Mouse (Mus musculus): ENCODE measurements around the gene Phb2. TPM values are rescaled to one million over a fixed set of nuclear protein-coding genes. Genes with fewer than 3 reads are reported as not detected.

Phb2 gene
- polyA plus RNA-seq, 1 experiment from 2014 or later: 335 TPM

- H3K9ac ChIP-seq (ENCODE audit: low read depth, low read length): no peak overlapping the region
- ATAC-seq (replicated peaks; ENCODE audit: insufficient number of reproducible peaks, low FRiP score, low TSS enrichment): no peak
- no peaks in the 10 kb centered on the region for H3K36me3 ChIP-seq (ENCODE audit: control insufficient read depth, insufficient read depth, low read length)
- H3K9me3 ChIP-seq (replicated peaks; ENCODE audit: control insufficient read depth, low read length): no peaks in the 10 kb centered on the region
- no peaks in the 10 kb centered on the region for H3K27me3 ChIP-seq (ENCODE audit: control insufficient read depth, insufficient read depth, low read length)
- H3K4me1 ChIP-seq (ENCODE audit: control insufficient read depth, insufficient read depth, low read length): peaks cover 6% of the 10 kb centered on the region
- H3K27ac ChIP-seq (ENCODE audit: low read depth, low read length): no peak overlapping the region
- no peak overlapping the region for H3K4me3 ChIP-seq (ENCODE audit: low read depth, low read length)
- no peak overlapping the region for H3K4me2 ChIP-seq
- WGBS (ENCODE audit: insufficient replicate concordance): 72% methylated on average over 8 of the region's 8 CpGs
These were observed 11.4 kb downstream of the Phb2 start for GRCm38 (mm10) chr6:124723541-124723940.

- H3K4me1 ChIP-seq (ENCODE audit: control insufficient read depth, insufficient read depth, low read length): no peaks in the 10 kb centered on the region
These were observed 12.3 kb downstream of the Phb2 start for GRCm38 (mm10) chr6:124724472-124724871.

GRCm38 (mm10) chr6:124728621-124729020 lies 16.5 kb downstream of the Phb2 start:
- Histone ChIP-seq H3K4me2 (no peak overlapping the region), H3K9ac (ENCODE audit: low read depth, low read length) (no peak overlapping the region), H3K27ac (ENCODE audit: low read depth, low read length) (no peak overlapping the region), H3K4me1 (ENCODE audit: control insufficient read depth, insufficient read depth, low read length) (peaks cover 6% of the 10 kb centered on the region; the same call in 1 of the 2 replicates), H3K27me3 (ENCODE audit: control insufficient read depth, insufficient read depth, low read length) (no peaks in the 10 kb centered on the region), H3K9me3 (replicated peaks; ENCODE audit: control insufficient read depth, low read length) (no peaks in the 10 kb centered on the region), H3K36me3 (ENCODE audit: control insufficient read depth, insufficient read depth, low read length) (no peaks in the 10 kb centered on the region), H3K4me3 (ENCODE audit: low read depth, low read length) (no peak overlapping the region)
- ATAC-seq (replicated peaks; ENCODE audit: insufficient number of reproducible peaks, low FRiP score, low TSS enrichment): no peak
- 85% methylated on average over 10 of the region's 10 CpGs for WGBS (ENCODE audit: insufficient replicate concordance)

More at GRCm38 (mm10) chr6:124724472-124724871, 12.3 kb downstream of the Phb2 start:
- ATAC-seq (replicated peaks; ENCODE audit: insufficient number of reproducible peaks, low FRiP score, low TSS enrichment): no peak
- H3K9me3 ChIP-seq (replicated peaks; ENCODE audit: control insufficient read depth, low read length): no peaks in the 10 kb centered on the region
- no peak overlapping the region for H3K27ac ChIP-seq (ENCODE audit: low read depth, low read length)
- no peaks in the 10 kb centered on the region for H3K27me3 ChIP-seq (ENCODE audit: control insufficient read depth, insufficient read depth, low read length)
- H3K9ac ChIP-seq (ENCODE audit: low read depth, low read length): no peak overlapping the region
- H3K4me3 ChIP-seq (ENCODE audit: low read depth, low read length): no peak overlapping the region
- no peaks in the 10 kb centered on the region for H3K36me3 ChIP-seq (ENCODE audit: control insufficient read depth, insufficient read depth, low read length)
- no peak overlapping the region for H3K4me2 ChIP-seq
- WGBS (ENCODE audit: insufficient replicate concordance): 81% methylated on average over 10 of the region's 10 CpGs

- H3K9me3 ChIP-seq (replicated peaks; ENCODE audit: control insufficient read depth, low read length): no peaks in the 10 kb centered on the region
- no peak overlapping the region for H3K4me3 ChIP-seq (ENCODE audit: low read depth, low read length)
- 64% methylated on average over 8 of the region's 8 CpGs for WGBS (ENCODE audit: insufficient replicate concordance)
- no peaks in the 10 kb centered on the region for H3K27me3 ChIP-seq (ENCODE audit: control insufficient read depth, insufficient read depth, low read length)
- H3K9ac ChIP-seq (ENCODE audit: low read depth, low read length): no peak overlapping the region
- H3K27ac ChIP-seq (ENCODE audit: low read depth, low read length): no peak overlapping the region
- no peak overlapping the region for H3K4me2 ChIP-seq
- no peaks in the 10 kb centered on the region for H3K36me3 ChIP-seq (ENCODE audit: control insufficient read depth, insufficient read depth, low read length)
- H3K4me1 ChIP-seq (ENCODE audit: control insufficient read depth, insufficient read depth, low read length): peaks cover 6% of the 10 kb centered on the region; the same call in 1 of the 2 replicates
- no peak for ATAC-seq (replicated peaks; ENCODE audit: insufficient number of reproducible peaks, low FRiP score, low TSS enrichment)
These were observed 17.9 kb downstream of the Phb2 start for GRCm38 (mm10) chr6:124729850-124730705.

- no peak overlapping the region for H3K4me2 ChIP-seq
- 77% methylated on average over 7 of the region's 7 CpGs for WGBS (ENCODE audit: insufficient replicate concordance)
These were observed 18.9 kb downstream of the Phb2 start for GRCm38 (mm10) chr6:124731038-124731437.

GRCm38 (mm10) chr6:124732476-124733370 lies 20.6 kb downstream of the Phb2 start:
- Histone ChIP-seq H3K4me2 (no peak overlapping the region; the same call in 1 of the 2 replicates), H3K36me3 (ENCODE audit: control insufficient read depth, insufficient read depth, low read length) (no peaks in the 10 kb centered on the region), H3K4me3 (ENCODE audit: low read depth, low read length) (no peak overlapping the region), H3K27me3 (ENCODE audit: control insufficient read depth, insufficient read depth, low read length) (no peaks in the 10 kb centered on the region), H3K27ac (ENCODE audit: low read depth, low read length) (no peak overlapping the region), H3K9ac (ENCODE audit: low read depth, low read length) (peak overlapping the region; percentile 34; the same call in 1 of the 2 replicates), H3K9me3 (replicated peaks; ENCODE audit: control insufficient read depth, low read length) (no peaks in the 10 kb centered on the region), H3K4me1 (ENCODE audit: control insufficient read depth, insufficient read depth, low read length) (peaks cover 6% of the 10 kb centered on the region; the same call in 1 of the 2 replicates)
- WGBS (ENCODE audit: insufficient replicate concordance): 52% methylated on average over 19 of the region's 19 CpGs
- ATAC-seq (replicated peaks; ENCODE audit: insufficient number of reproducible peaks, low FRiP score, low TSS enrichment): 0 out of 2 replicates have a peak, but pooled peaks have one; percentile 32

More at GRCm38 (mm10) chr6:124731038-124731437, 18.9 kb downstream of the Phb2 start:
- ATAC-seq (replicated peaks; ENCODE audit: insufficient number of reproducible peaks, low FRiP score, low TSS enrichment): no peak
- Histone ChIP-seq H3K27ac (ENCODE audit: low read depth, low read length) (no peak overlapping the region), H3K4me1 (ENCODE audit: control insufficient read depth, insufficient read depth, low read length) (peaks cover 6% of the 10 kb centered on the region; the same call in 1 of the 2 replicates), H3K4me3 (ENCODE audit: low read depth, low read length) (no peak overlapping the region), H3K9ac (ENCODE audit: low read depth, low read length) (no peak overlapping the region), H3K9me3 (replicated peaks; ENCODE audit: control insufficient read depth, low read length) (no peaks in the 10 kb centered on the region), H3K27me3 (ENCODE audit: control insufficient read depth, insufficient read depth, low read length) (no peaks in the 10 kb centered on the region), H3K36me3 (ENCODE audit: control insufficient read depth, insufficient read depth, low read length) (no peaks in the 10 kb centered on the region)

- Histone ChIP-seq H3K4me2 (no peak overlapping the region), H3K27ac (ENCODE audit: low read depth, low read length) (no peak overlapping the region), H3K27me3 (ENCODE audit: control insufficient read depth, insufficient read depth, low read length) (no peaks in the 10 kb centered on the region), H3K9ac (ENCODE audit: low read depth, low read length) (no peak overlapping the region), H3K9me3 (replicated peaks; ENCODE audit: control insufficient read depth, low read length) (no peaks in the 10 kb centered on the region), H3K36me3 (ENCODE audit: control insufficient read depth, insufficient read depth, low read length) (no peaks in the 10 kb centered on the region; the same call in 1 of the 2 replicates), H3K4me3 (ENCODE audit: low read depth, low read length) (no peak overlapping the region), H3K4me1 (ENCODE audit: control insufficient read depth, insufficient read depth, low read length) (peaks cover 14% of the 10 kb centered on the region)
- 86% methylated on average over 3 of the region's 3 CpGs for WGBS (ENCODE audit: insufficient replicate concordance)
- ATAC-seq (replicated peaks; ENCODE audit: insufficient number of reproducible peaks, low FRiP score, low TSS enrichment): no peak
These were observed 22.3 kb downstream of the Phb2 start for GRCm38 (mm10) chr6:124734417-124734816.

GRCm38 (mm10) chr6:124737040-124737439 lies 24.9 kb downstream of the Phb2 start:
- 87% methylated on average over 11 of the region's 11 CpGs for WGBS (ENCODE audit: insufficient replicate concordance)

More at GRCm38 (mm10) chr6:124737040-124737439, 24.9 kb downstream of the Phb2 start:
- Histone ChIP-seq H3K9ac (ENCODE audit: low read depth, low read length) (no peak overlapping the region), H3K36me3 (ENCODE audit: control insufficient read depth, insufficient read depth, low read length) (no peaks in the 10 kb centered on the region; the same call in 1 of the 2 replicates), H3K4me1 (ENCODE audit: control insufficient read depth, insufficient read depth, low read length) (peaks cover 22% of the 10 kb centered on the region), H3K9me3 (replicated peaks; ENCODE audit: control insufficient read depth, low read length) (no peaks in the 10 kb centered on the region), H3K4me2 (no peak overlapping the region), H3K27ac (ENCODE audit: low read depth, low read length) (no peak overlapping the region), H3K4me3 (ENCODE audit: low read depth, low read length) (no peak overlapping the region), H3K27me3 (ENCODE audit: control insufficient read depth, insufficient read depth, low read length) (no peaks in the 10 kb centered on the region)
- no peak for ATAC-seq (replicated peaks; ENCODE audit: insufficient number of reproducible peaks, low FRiP score, low TSS enrichment)
